Comparison of ENCODE assay signal across 18 mouse cellular contexts in genomic region chr19:14096187-14096586, GRCm38 (mm10).
DNase-seq lines count a peak whose midpoint lies in the region; ATAC-seq and TF ChIP-seq lines count a peak whose summit lies in the region.
"Had no signal": no experiment of that assay in that cellular context is flagged by ENCODE, and none has a peak within 500 bp of the region (broad histone marks: within the 10 kb centered on the region; RNA-seq: fewer than 3 reads in every experiment).

No protein-coding gene starts in this region.

- WGBS in forebrain, embryonic 12.5 days = 64% methylated on average over 5 of the region's 5 CpGs
- 62% methylated on average over 5 of the region's 5 CpGs for WGBS in forebrain, embryonic 16.5 days
- WGBS in hindbrain, embryonic 15.5 days = 32% methylated on average over 5 of the region's 5 CpGs
- 32% methylated on average over 5 of the region's 5 CpGs for WGBS in midbrain, postnatal 0 days
- 40% methylated on average over 5 of the region's 5 CpGs for WGBS in neural tube, embryonic 15.5 days

- peak; percentile 73; the same call in 1 of the 2 replicates for ATAC-seq in forebrain, embryonic 12.5 days (ENCODE audit: low FRiP score)
- ATAC-seq in forebrain, embryonic 16.5 days = no peak
- peak; percentile 45; the same call in 1 of the 2 replicates for ATAC-seq in hindbrain, embryonic 15.5 days (ENCODE audit: low FRiP score, low read depth)
- ATAC-seq in midbrain, postnatal 0 days (ENCODE audit: low FRiP score) = no peak
- ATAC-seq in neural tube, embryonic 15.5 days (ENCODE audit: low FRiP score) = no peak
- ATAC-seq: liver, postnatal 0 days had no signal

- H3K27me3 ChIP-seq in forebrain, embryonic 12.5 days = no peaks in the 10 kb centered on the region
- no peaks in the 10 kb centered on the region for H3K27me3 ChIP-seq in forebrain, embryonic 16.5 days (replicated peaks; ENCODE audit: control insufficient read depth, insufficient read depth, low read length)
- no peaks in the 10 kb centered on the region; the same call in 1 of the 2 replicates for H3K27me3 ChIP-seq in hindbrain, embryonic 15.5 days
- H3K27me3 ChIP-seq in midbrain, postnatal 0 days (ENCODE audit: insufficient read depth, low read length) = no peaks in the 10 kb centered on the region
- H3K27me3 ChIP-seq in neural tube, embryonic 15.5 days (replicated peaks) = no peaks in the 10 kb centered on the region
- H3K27me3 ChIP-seq: heart, embryonic 15.5 days had no signal

- H3K9me3 ChIP-seq in forebrain, embryonic 12.5 days = no peaks in the 10 kb centered on the region
- H3K9me3 ChIP-seq in forebrain, embryonic 16.5 days (ENCODE audit: control insufficient read depth, low read length) = no peaks in the 10 kb centered on the region
- H3K9me3 ChIP-seq in hindbrain, embryonic 15.5 days = no peaks in the 10 kb centered on the region
- H3K9me3 ChIP-seq in midbrain, postnatal 0 days (ENCODE audit: low read length) = no peaks in the 10 kb centered on the region
- H3K9me3 ChIP-seq in neural tube, embryonic 15.5 days (replicated peaks) = no peaks in the 10 kb centered on the region
- H3K9me3 ChIP-seq: heart, embryonic 15.5 days had no signal

- H3K27ac ChIP-seq in forebrain, embryonic 12.5 days = no peak overlapping the region
- H3K27ac ChIP-seq in forebrain, embryonic 16.5 days (ENCODE audit: low read length) = no peak overlapping the region
- H3K27ac ChIP-seq in hindbrain, embryonic 15.5 days (replicated peaks) = no peak overlapping the region
- H3K27ac ChIP-seq in midbrain, postnatal 0 days (ENCODE audit: low read depth, low read length) = no peak overlapping the region
- no peak overlapping the region for H3K27ac ChIP-seq in neural tube, embryonic 15.5 days (replicated peaks)
- H3K27ac ChIP-seq: heart, embryonic 15.5 days had no signal

- TF ChIP-seq POLR2A in brain, embryonic 14.5 days (IDR thresholded peaks at IDR 0.05; ENCODE audit: borderline replicate concordance, extremely low read depth, insufficient read depth, insufficient read length, poor library complexity, severe bottlenecking) = no peak

- no peaks in the 10 kb centered on the region for H3K36me3 ChIP-seq in forebrain, embryonic 12.5 days (replicated peaks)
- H3K36me3 ChIP-seq in forebrain, embryonic 16.5 days (ENCODE audit: control insufficient read depth, insufficient read depth) = no peaks in the 10 kb centered on the region
- H3K36me3 ChIP-seq in hindbrain, embryonic 15.5 days = no peaks in the 10 kb centered on the region
- H3K36me3 ChIP-seq in midbrain, postnatal 0 days (ENCODE audit: insufficient read depth, low read length) = no peaks in the 10 kb centered on the region
- H3K36me3 ChIP-seq in neural tube, embryonic 15.5 days = no peaks in the 10 kb centered on the region
- H3K36me3 ChIP-seq: heart, embryonic 15.5 days had no signal

- H3K9ac ChIP-seq in forebrain, embryonic 12.5 days = no peak overlapping the region
- H3K9ac ChIP-seq in forebrain, embryonic 16.5 days (replicated peaks; ENCODE audit: low read depth, low read length) = no peak overlapping the region
- no peak overlapping the region for H3K9ac ChIP-seq in hindbrain, embryonic 15.5 days
- no peak overlapping the region for H3K9ac ChIP-seq in midbrain, postnatal 0 days (replicated peaks; ENCODE audit: low read length, poor library complexity, severe bottlenecking)
- H3K9ac ChIP-seq in neural tube, embryonic 15.5 days (replicated peaks) = no peak overlapping the region
- H3K9ac ChIP-seq: heart, embryonic 15.5 days; liver, postnatal 0 days had no signal

- no peak for TF ChIP-seq CTCF in brain, embryonic 14.5 days (IDR thresholded peaks at IDR 0.05; ENCODE audit: borderline replicate concordance, extremely low read depth, insufficient read depth, insufficient read length)
- TF ChIP-seq CTCF in midbrain, postnatal 0 days (IDR thresholded peaks at IDR 0.05) = no peak

- no peak overlapping the region for H3K4me3 ChIP-seq in forebrain, embryonic 12.5 days (replicated peaks)
- H3K4me3 ChIP-seq in forebrain, embryonic 16.5 days (replicated peaks; ENCODE audit: low read length) = no peak overlapping the region
- H3K4me3 ChIP-seq in hindbrain, embryonic 15.5 days = no peak overlapping the region
- no peak overlapping the region for H3K4me3 ChIP-seq in midbrain, postnatal 0 days (ENCODE audit: low read depth, low read length)
- H3K4me3 ChIP-seq in neural tube, embryonic 15.5 days (replicated peaks) = no peak overlapping the region
- H3K4me3 ChIP-seq: erythroblast, embryonic 14.5 days; heart, embryonic 15.5 days had no signal

- H3K4me2 ChIP-seq in forebrain, embryonic 12.5 days = no peak overlapping the region
- no peak overlapping the region for H3K4me2 ChIP-seq in forebrain, embryonic 16.5 days (ENCODE audit: low read length)
- no peak overlapping the region for H3K4me2 ChIP-seq in hindbrain, embryonic 15.5 days
- no peak overlapping the region for H3K4me2 ChIP-seq in midbrain, postnatal 0 days (ENCODE audit: low read depth, low read length, poor library complexity, severe bottlenecking)
- no peak overlapping the region for H3K4me2 ChIP-seq in neural tube, embryonic 15.5 days
- H3K4me2 ChIP-seq: heart, embryonic 15.5 days had no signal

- DNase-seq in brain, embryonic 14.5 days (ENCODE audit: low read depth) = peak; percentile 77
- DNase-seq in midbrain, postnatal 0 days (ENCODE audit: low spot score) = peak; percentile 67
- DNase-seq in neural tube, embryonic 10.5 days (ENCODE audit: extremely low spot score, low spot score) = no peak
- no peak for DNase-seq in frontal cortex, postnatal 10 days (ENCODE audit: low spot score in 2 of 2)
- DNase-seq: gastrocnemius, postnatal 10 days; heart, adult 18-20 months; kidney, adult 18-20 months; kidney, postnatal 25 days; liver; liver, postnatal 0 days; lung, postnatal 36 days; thymus, postnatal 25 days had no signal

- H3K4me1 ChIP-seq in forebrain, embryonic 12.5 days = no peaks in the 10 kb centered on the region; the same call in 1 of the 2 replicates
- H3K4me1 ChIP-seq in forebrain, embryonic 16.5 days (replicated peaks; ENCODE audit: control insufficient read depth, insufficient read depth, low read length) = no peaks in the 10 kb centered on the region
- peaks cover 4% of the 10 kb centered on the region; the same call in 1 of the 2 replicates for H3K4me1 ChIP-seq in hindbrain, embryonic 15.5 days (replicated peaks)
- no peaks in the 10 kb centered on the region for H3K4me1 ChIP-seq in midbrain, postnatal 0 days (ENCODE audit: insufficient read depth, low read length)
- H3K4me1 ChIP-seq in neural tube, embryonic 15.5 days = 0 out of 2 replicates have a peak, but pooled peaks cover 3% of the 10 kb centered on the region
- H3K4me1 ChIP-seq: heart, embryonic 15.5 days had no signal

Comparison
In these comparisons a context has a peak if more than half of its experiments do, and no peak if none do; other contexts are left out.
1. ATAC-seq: peak in forebrain, embryonic 12.5 days (single experiment) and hindbrain, embryonic 15.5 days (single experiment); none in forebrain, embryonic 16.5 days (single experiment), midbrain, postnatal 0 days (single experiment) and neural tube, embryonic 15.5 days (single experiment).
2. DNase-seq: peak in brain, embryonic 14.5 days (single experiment) and midbrain, postnatal 0 days (single experiment); none in neural tube, embryonic 10.5 days (single experiment) and frontal cortex, postnatal 10 days (0 of 2).